Mouse (Mus musculus): ENCODE measurements around the gene Smarcc2. TPM values are rescaled to one million over a fixed set of nuclear protein-coding genes. Genes with fewer than 3 reads are reported as not detected.
"Not testable (repeated sequence)": the region's sequence is repeated elsewhere in the genome, so short reads cannot be mapped to it uniquely, and the experiment has no call there.

Gene Smarcc2
- polyA plus RNA-seq, 1 experiment from 2014 or later: 209 TPM

DNA sequence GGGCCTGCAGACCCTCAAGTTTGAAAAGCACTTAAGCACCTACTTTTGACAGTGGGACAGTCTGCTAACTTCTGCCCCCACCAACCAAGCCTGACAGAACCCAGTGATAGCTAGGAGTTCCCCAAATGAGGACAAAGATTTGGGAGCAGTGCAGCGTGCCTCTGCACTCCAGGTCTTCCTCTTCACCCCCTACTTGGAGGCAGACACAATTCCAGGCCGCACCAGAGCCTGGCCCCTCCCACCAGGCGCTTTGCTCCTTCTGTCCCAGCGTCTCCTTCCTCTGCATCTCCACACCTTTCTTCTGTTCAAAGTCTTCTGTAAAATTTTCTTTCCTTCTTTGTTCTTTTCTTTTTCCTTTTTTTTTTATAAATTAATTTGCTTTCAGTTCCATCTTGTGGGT is 30.7 kb downstream of the Smarcc2 start:
- Histone ChIP-seq H3K36me3 (replicated peaks) (peaks cover 56% of the 10 kb centered on the region), H3K9me3 (no peaks in the 10 kb centered on the region)

DNA sequence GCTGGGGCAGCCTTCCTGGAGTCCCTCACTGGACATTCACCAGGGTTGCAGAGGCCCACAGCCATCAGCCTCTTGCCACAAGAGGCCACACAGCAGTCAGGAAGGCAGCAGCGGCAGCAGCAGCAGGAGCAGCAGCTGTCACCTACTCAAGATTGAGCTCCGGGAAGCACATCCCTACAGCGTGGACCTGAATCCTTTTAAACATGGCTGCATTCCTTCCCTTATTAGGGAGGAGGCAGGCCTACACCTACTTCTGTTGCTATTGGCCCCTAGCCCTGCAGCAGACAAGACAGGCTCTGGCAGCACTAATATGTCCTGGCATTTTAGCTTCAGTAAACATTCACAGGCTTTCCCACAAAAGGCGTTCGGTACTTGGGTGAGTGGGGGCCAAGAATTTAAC is 31.2 kb downstream of the Smarcc2 start:
- Histone ChIP-seq H3K4me3 (no peak overlapping the region), H3K4me1 (peaks cover 31% of the 10 kb centered on the region), H3K36me3 (replicated peaks) (peaks cover 56% of the 10 kb centered on the region), H3K9ac (no peak overlapping the region), H3K27ac (no peak overlapping the region), H3K9me3 (no peaks in the 10 kb centered on the region), H3K27me3 (replicated peaks) (no peaks in the 10 kb centered on the region), H3K4me2 (no peak overlapping the region)
- 72% methylated on average over 5 of the region's 5 CpGs for WGBS
- no peak for ATAC-seq (replicated peaks)

More for the DNA sequence above, 30.7 kb downstream of the Smarcc2 start:
- no peak overlapping the region for H3K27ac ChIP-seq
- H3K4me2 ChIP-seq: no peak overlapping the region
- peaks cover 27% of the 10 kb centered on the region for H3K4me1 ChIP-seq
- no peaks in the 10 kb centered on the region for H3K27me3 ChIP-seq (replicated peaks)
- no peak overlapping the region for H3K9ac ChIP-seq
- 59% methylated on average over 4 of the region's 4 CpGs for WGBS
- no peak overlapping the region for H3K4me3 ChIP-seq
- no peak for ATAC-seq (replicated peaks)

- Histone ChIP-seq H3K4me2 (peak overlapping the region; percentile 85), H3K9me3 (no peaks in the 10 kb centered on the region), H3K4me3 (no peak overlapping the region; the same call in 1 of the 2 replicates), H3K36me3 (replicated peaks) (peaks cover 49% of the 10 kb centered on the region), H3K27ac (peak overlapping the region; percentile 46; the same call in 1 of the 2 replicates), H3K4me1 (peaks cover 31% of the 10 kb centered on the region), H3K9ac (no peak overlapping the region), H3K27me3 (replicated peaks) (no peaks in the 10 kb centered on the region)
- WGBS: 49% methylated on average over 5 of the region's 5 CpGs
- ATAC-seq (replicated peaks): no peak
Measured at GRCm38 (mm10) chr10:128490912-128491311, 31.9 kb downstream of the Smarcc2 start.

DNA sequence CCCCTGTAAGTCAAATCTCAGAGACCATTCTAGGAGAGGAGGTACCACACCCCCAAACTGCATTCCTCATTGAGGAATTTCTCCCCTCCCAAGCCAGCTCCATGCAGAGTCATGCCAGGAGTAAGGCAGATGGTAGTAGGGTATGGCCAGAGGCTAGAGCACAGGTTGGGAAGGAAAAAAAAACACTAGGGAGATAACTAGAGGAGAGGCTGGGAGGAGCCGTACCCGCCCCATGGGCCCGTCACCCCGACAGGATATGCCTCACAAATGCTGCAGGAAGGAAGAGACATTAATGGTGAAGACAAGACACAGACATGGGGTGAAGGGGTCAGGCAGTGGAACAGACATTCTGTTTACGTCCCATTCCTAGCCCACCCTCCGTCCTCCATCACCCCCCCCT is 32.4 kb downstream of the Smarcc2 start:
- no peak for ATAC-seq (replicated peaks)
- Histone ChIP-seq H3K4me3 (peak overlapping the region; percentile 81), H3K4me1 (peaks cover 31% of the 10 kb centered on the region), H3K27me3 (replicated peaks) (no peaks in the 10 kb centered on the region), H3K4me2 (peak overlapping the region; percentile 85), H3K9me3 (no peaks in the 10 kb centered on the region), H3K9ac (no peak overlapping the region; the same call in 1 of the 2 replicates), H3K36me3 (replicated peaks) (peaks cover 43% of the 10 kb centered on the region), H3K27ac (peak overlapping the region; percentile 46; the same call in 1 of the 2 replicates)
- 82% methylated on average over 6 of the region's 6 CpGs for WGBS

DNA sequence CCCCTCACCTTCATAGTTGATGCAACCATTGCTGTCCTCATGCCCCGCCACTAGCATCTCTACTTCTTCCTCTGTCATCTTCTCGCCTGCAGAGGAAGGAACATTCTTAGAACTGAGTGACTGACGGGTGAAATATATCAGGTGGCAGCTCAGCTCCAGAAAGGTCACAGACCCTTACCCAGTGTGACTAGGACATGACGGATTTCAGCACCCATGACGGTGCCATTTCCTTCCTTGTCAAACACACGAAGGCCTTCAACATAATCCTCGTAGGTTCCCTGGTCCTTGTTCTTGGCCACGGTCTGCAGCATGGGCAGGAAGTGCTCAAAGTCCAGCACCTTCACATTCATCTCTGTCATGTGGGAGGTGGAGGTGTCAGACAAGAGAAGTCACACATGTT is 33.0 kb downstream of the Smarcc2 start:
- Histone ChIP-seq H3K9ac (peak overlapping the region; percentile 87), H3K4me3 (peak overlapping the region; percentile 81), H3K36me3 (replicated peaks) (peaks cover 39% of the 10 kb centered on the region), H3K4me2 (peak overlapping the region; percentile 85), H3K4me1 (peaks cover 31% of the 10 kb centered on the region), H3K27ac (peak overlapping the region; percentile 97)
- not testable (repeated sequence) for H3K9me3 ChIP-seq; H3K27me3 ChIP-seq (replicated peaks); ATAC-seq (replicated peaks)
- WGBS: 76% methylated on average over 8 of the region's 8 CpGs

GRCm38 (mm10) chr10:128492633-128493311 is 33.7 kb downstream of the Smarcc2 start:
- H3K4me2 ChIP-seq: peak overlapping the region; percentile 85
- 22% methylated on average over 12 of the region's 12 CpGs for WGBS
- peak; percentile 47 for ATAC-seq (replicated peaks)
- H3K27ac ChIP-seq: peak overlapping the region; percentile 97
- peak overlapping the region; percentile 87 for H3K9ac ChIP-seq
- peaks cover 31% of the 10 kb centered on the region for H3K4me1 ChIP-seq
- H3K27me3 ChIP-seq (replicated peaks): no peaks in the 10 kb centered on the region
- H3K4me3 ChIP-seq: peak overlapping the region; percentile 81
- no peaks in the 10 kb centered on the region for H3K9me3 ChIP-seq
- H3K36me3 ChIP-seq (replicated peaks): peaks cover 32% of the 10 kb centered on the region

DNA sequence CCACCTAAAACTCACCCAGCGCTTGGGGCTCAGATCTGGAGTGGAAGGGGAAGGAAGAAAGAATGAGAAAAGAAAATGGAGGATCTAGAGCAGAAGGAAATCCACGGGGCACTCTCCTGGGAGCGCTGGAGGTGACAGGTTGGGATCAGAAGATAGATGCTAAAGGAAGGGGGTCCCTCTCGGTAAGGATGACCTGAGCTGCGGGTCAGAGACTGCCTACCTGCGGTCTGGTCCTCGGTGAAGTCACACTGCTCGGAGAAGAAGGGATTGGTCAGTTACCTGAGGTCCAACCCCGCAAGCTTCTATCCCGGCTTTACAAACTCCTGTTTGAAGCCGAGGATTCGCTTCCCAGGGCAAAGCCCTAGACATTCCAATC is 34.3 kb downstream of the Smarcc2 start:
- H3K4me3 ChIP-seq: peak overlapping the region; percentile 81
- under 1% methylated on average over 12 of the region's 12 CpGs for WGBS
- H3K9me3 ChIP-seq: no peaks in the 10 kb centered on the region
- H3K27me3 ChIP-seq (replicated peaks): no peaks in the 10 kb centered on the region
- peak overlapping the region; percentile 85 for H3K4me2 ChIP-seq
- peak overlapping the region; percentile 87 for H3K9ac ChIP-seq
- H3K27ac ChIP-seq: peak overlapping the region; percentile 97
- H3K36me3 ChIP-seq (replicated peaks): peaks cover 27% of the 10 kb centered on the region
- H3K4me1 ChIP-seq: peaks cover 36% of the 10 kb centered on the region
- peak; percentile 42 for ATAC-seq (replicated peaks)

GRCm38 (mm10) chr10:128493695-128494666 is 34.9 kb downstream of the Smarcc2 start, which contains the start of gene Myl6:
Myl6 (minus strand) TSS chr10:128494145.
- H3K27me3 ChIP-seq (replicated peaks): no peaks in the 10 kb centered on the region
- H3K9me3 ChIP-seq: no peaks in the 10 kb centered on the region
- peak within 1 kb of the TSS; percentile 87 for H3K9ac ChIP-seq
- peak within 1 kb of the TSS; percentile 81 for H3K4me3 ChIP-seq
- H3K4me1 ChIP-seq: peaks cover 38% of the 10 kb centered on the region
- peak within 1 kb of the TSS; percentile 97 for H3K27ac ChIP-seq
- H3K36me3 ChIP-seq (replicated peaks): peaks cover 20% of the 10 kb centered on the region
- peak; percentile 94 for ATAC-seq (replicated peaks)
- peak within 1 kb of the TSS; percentile 85 for H3K4me2 ChIP-seq
- under 1% methylated on average over 45 of the region's 45 CpGs for whole genome bisulfite sequencing

GRCm38 (mm10) chr10:128494667-128495245 is 35.7 kb downstream of the Smarcc2 start:
- peak overlapping the region; percentile 81 for H3K4me3 ChIP-seq
- H3K4me2 ChIP-seq: peak overlapping the region; percentile 85
- H3K9me3 ChIP-seq: no peaks in the 10 kb centered on the region
- H3K4me1 ChIP-seq: peaks cover 44% of the 10 kb centered on the region
- peaks cover 14% of the 10 kb centered on the region for H3K36me3 ChIP-seq (replicated peaks)
- WGBS: 61% methylated on average over 11 of the region's 11 CpGs
- ATAC-seq (replicated peaks): no peak
- H3K9ac ChIP-seq: peak overlapping the region; percentile 67
- peak overlapping the region; percentile 97 for H3K27ac ChIP-seq
- no peaks in the 10 kb centered on the region for H3K27me3 ChIP-seq (replicated peaks)

GRCm38 (mm10) chr10:128495270-128495669 is 36.2 kb downstream of the Smarcc2 start:
- Histone ChIP-seq H3K27me3 (replicated peaks) (no peaks in the 10 kb centered on the region), H3K27ac (peak overlapping the region; percentile 97), H3K4me2 (peak overlapping the region; percentile 85; the same call in 1 of the 2 replicates), H3K4me1 (peaks cover 45% of the 10 kb centered on the region), H3K36me3 (replicated peaks) (peaks cover 10% of the 10 kb centered on the region), H3K9me3 (no peaks in the 10 kb centered on the region), H3K9ac (peak overlapping the region; percentile 67; the same call in 1 of the 2 replicates), H3K4me3 (peak overlapping the region; percentile 81; the same call in 1 of the 2 replicates)
- 81% methylated on average over 2 of the region's 2 CpGs for WGBS
- ATAC-seq (replicated peaks): no peak

GRCm38 (mm10) chr10:128495903-128496302 is 36.9 kb downstream of the Smarcc2 start:
- WGBS: 79% methylated on average over 4 of the region's 4 CpGs
- no peak overlapping the region for H3K4me3 ChIP-seq
- no peak for ATAC-seq (replicated peaks)
- no peak overlapping the region for H3K27ac ChIP-seq
- H3K36me3 ChIP-seq (replicated peaks): peaks cover 6% of the 10 kb centered on the region; the same call in 1 of the 2 replicates
- no peak overlapping the region for H3K4me2 ChIP-seq
- no peaks in the 10 kb centered on the region for H3K27me3 ChIP-seq (replicated peaks)
- no peaks in the 10 kb centered on the region for H3K9me3 ChIP-seq
- H3K9ac ChIP-seq: no peak overlapping the region
- peaks cover 39% of the 10 kb centered on the region for H3K4me1 ChIP-seq

All from midbrain, embryonic 15.5 days (tissue).